In genomic region chr17:34712951-34713350, GRCm38 (mm10) we compare ENCODE assay signal across 9 mouse cellular contexts. TPM values are rescaled to one million over a fixed set of nuclear protein-coding genes. Genes with fewer than 3 reads are reported as not detected.
DNase-seq lines count a peak whose midpoint lies in the region; ATAC-seq lines count a peak whose summit lies in the region.
"Had no signal": no experiment of that assay in that cellular context is flagged by ENCODE, and none has a peak within 500 bp of the region (broad histone marks: within the 10 kb centered on the region; RNA-seq: fewer than 3 reads in every experiment).

No protein-coding gene starts in this region.

- no peak overlapping the region for H3K4me2 ChIP-seq in midbrain, embryonic 13.5 days (replicated peaks)
- no peak overlapping the region for H3K4me2 ChIP-seq in intestine, embryonic 16.5 days (ENCODE audit: low read depth, low read length)
- H3K4me2 ChIP-seq: embryonic facial prominence, embryonic 15.5 days had no signal

- no peak overlapping the region for H3K9ac ChIP-seq in midbrain, embryonic 13.5 days (replicated peaks)
- no peak overlapping the region for H3K9ac ChIP-seq in intestine, embryonic 16.5 days (ENCODE audit: low read depth, low read length)
- H3K9ac ChIP-seq: embryonic facial prominence, embryonic 15.5 days had no signal

- H3K4me1 ChIP-seq in midbrain, embryonic 10.5 days, result no peaks in the 10 kb centered on the region
- H3K4me1 ChIP-seq in midbrain, embryonic 13.5 days (replicated peaks), result no peaks in the 10 kb centered on the region
- H3K4me1 ChIP-seq in intestine, embryonic 16.5 days (ENCODE audit: control insufficient read depth, insufficient read depth, low read length), result no peaks in the 10 kb centered on the region
- H3K4me1 ChIP-seq in limb, embryonic 10.5 days, result no peaks in the 10 kb centered on the region
- H3K4me1 ChIP-seq: embryonic facial prominence, embryonic 15.5 days had no signal

- no peak for ATAC-seq in midbrain, embryonic 13.5 days
- peak; percentile 40; the same call in 1 of the 2 replicates for ATAC-seq in intestine, embryonic 16.5 days
- no peak for ATAC-seq in erythroid progenitor cell, adult 5-6 weeks (replicated peaks; ENCODE audit: low FRiP score, poor library complexity, severe bottlenecking)

- H3K4me3 ChIP-seq in midbrain, embryonic 10.5 days, result no peak overlapping the region
- no peak overlapping the region for H3K4me3 ChIP-seq in midbrain, embryonic 13.5 days (replicated peaks)
- no peak overlapping the region for H3K4me3 ChIP-seq in intestine, embryonic 16.5 days (ENCODE audit: low read length)
- no peak overlapping the region for H3K4me3 ChIP-seq in limb, embryonic 10.5 days
- H3K4me3 ChIP-seq: embryonic facial prominence, embryonic 15.5 days had no signal

- H3K9me3 ChIP-seq in midbrain, embryonic 10.5 days (replicated peaks), result no peaks in the 10 kb centered on the region
- no peaks in the 10 kb centered on the region for H3K9me3 ChIP-seq in midbrain, embryonic 13.5 days
- H3K9me3 ChIP-seq in intestine, embryonic 16.5 days (ENCODE audit: control insufficient read depth, low read length), result no peaks in the 10 kb centered on the region
- H3K9me3 ChIP-seq in limb, embryonic 10.5 days (replicated peaks), result no peaks in the 10 kb centered on the region
- H3K9me3 ChIP-seq: embryonic facial prominence, embryonic 15.5 days had no signal

- no peaks in the 10 kb centered on the region for H3K27me3 ChIP-seq in midbrain, embryonic 10.5 days (ENCODE audit: low read depth, poor library complexity, severe bottlenecking)
- H3K27me3 ChIP-seq in midbrain, embryonic 13.5 days, result no peaks in the 10 kb centered on the region
- no peaks in the 10 kb centered on the region for H3K27me3 ChIP-seq in intestine, embryonic 16.5 days (replicated peaks; ENCODE audit: control insufficient read depth, insufficient read depth, low read length)
- no peaks in the 10 kb centered on the region for H3K27me3 ChIP-seq in limb, embryonic 10.5 days (ENCODE audit: low read depth, poor library complexity, severe bottlenecking)
- H3K27me3 ChIP-seq: embryonic facial prominence, embryonic 15.5 days had no signal

- 51% methylated on average over 6 of the region's 6 CpGs for WGBS in midbrain, embryonic 10.5 days
- 44% methylated on average over 6 of the region's 6 CpGs for WGBS in midbrain, embryonic 13.5 days
- 47% methylated on average over 6 of the region's 6 CpGs for WGBS in intestine, embryonic 16.5 days
- WGBS in limb, embryonic 10.5 days, result 51% methylated on average over 6 of the region's 6 CpGs

- H3K36me3 ChIP-seq in midbrain, embryonic 10.5 days, result no peaks in the 10 kb centered on the region
- H3K36me3 ChIP-seq in midbrain, embryonic 13.5 days, result no peaks in the 10 kb centered on the region
- H3K36me3 ChIP-seq in intestine, embryonic 16.5 days (ENCODE audit: control insufficient read depth, insufficient read depth, low read length), result no peaks in the 10 kb centered on the region
- H3K36me3 ChIP-seq in limb, embryonic 10.5 days, result no peaks in the 10 kb centered on the region
- H3K36me3 ChIP-seq: embryonic facial prominence, embryonic 15.5 days had no signal

- no peak overlapping the region for H3K27ac ChIP-seq in midbrain, embryonic 10.5 days (replicated peaks)
- no peak overlapping the region for H3K27ac ChIP-seq in midbrain, embryonic 13.5 days
- no peak overlapping the region for H3K27ac ChIP-seq in intestine, embryonic 16.5 days (ENCODE audit: low read length)
- H3K27ac ChIP-seq in limb, embryonic 10.5 days, result no peak overlapping the region
- H3K27ac ChIP-seq: embryonic facial prominence, embryonic 15.5 days had no signal

- peak; percentile 40 for DNase-seq in midbrain, embryonic 10.5 days (ENCODE audit: low spot score)
- peak; percentile 84 for DNase-seq in adrenal gland, adult 2 months
- peak; percentile 33 for DNase-seq in embryo, embryonic 9.5 days (ENCODE audit: extremely low spot score)
- DNase-seq in limb, embryonic 10.5 days (ENCODE audit: low spot score), result peak; percentile 47
- peak; percentile 62 for DNase-seq in retina, postnatal 1 day

RNA-seq across cellular contexts. Expression of gene C4b, which starts 30.7 kb away (rescaled TPM):
- not detected in 2 replicates for polyA plus RNA-seq in midbrain, embryonic 10.5 days (2016; fragmentation: Nextera tagmentation; extraction: Ambion mirVana)
- not detected in 2 replicates for polyA plus RNA-seq in midbrain, embryonic 13.5 days (2015; fragmentation: Nextera tagmentation; extraction: Ambion mirVana)
- total RNA-seq in adrenal gland, adult 2 months (2021), result 100 to 1,000 TPM; 121 to 181 TPM
- polyA plus RNA-seq in adrenal gland, adult 2 months (2012; rRNA removed), result 48.1 and 51.4 TPM in 2 replicates
- polyA plus RNA-seq in intestine, embryonic 16.5 days (2015; fragmentation: Nextera tagmentation; extraction: Ambion mirVana), result 0.83 and 0.92 TPM in 2 replicates
- polyA plus RNA-seq in limb, embryonic 10.5 days (2016; fragmentation: Nextera tagmentation; extraction: Ambion mirVana), result not detected in 2 replicates
- total RNA-seq in erythroid progenitor cell, adult 5-6 weeks (2015; ENCODE audit: low replicate concordance), result 0.36 TPM in 1 of 2 replicates, not detected in the other
- under 0.01 and 2.1 TPM in 2 replicates for total RNA-seq in erythroid progenitor cell, adult 5-6 weeks (2017; ENCODE audit: low replicate concordance)

RNA-seq across cellular contexts. Expression of gene Tnxb, which starts 42.6 kb away (rescaled TPM):
- not detected in 2 replicates for polyA plus RNA-seq in midbrain, embryonic 10.5 days (2016; fragmentation: Nextera tagmentation; extraction: Ambion mirVana)
- 0.08 and 0.10 TPM in 2 replicates for polyA plus RNA-seq in midbrain, embryonic 13.5 days (2015; fragmentation: Nextera tagmentation; extraction: Ambion mirVana)
- 10 to 100 TPM; 20.2 to 30.1 TPM for total RNA-seq in adrenal gland, adult 2 months (2021)
- 23.4 and 23.6 TPM in 2 replicates for polyA plus RNA-seq in adrenal gland, adult 2 months (2012; rRNA removed)
- 1.1 TPM in 2 replicates for polyA plus RNA-seq in intestine, embryonic 16.5 days (2015; fragmentation: Nextera tagmentation; extraction: Ambion mirVana)
- not detected in 2 replicates for polyA plus RNA-seq in limb, embryonic 10.5 days (2016; fragmentation: Nextera tagmentation; extraction: Ambion mirVana)
- not detected in 2 replicates for total RNA-seq in erythroid progenitor cell, adult 5-6 weeks (2015; ENCODE audit: low replicate concordance)
- not detected in 2 replicates for total RNA-seq in erythroid progenitor cell, adult 5-6 weeks (2017; ENCODE audit: low replicate concordance)

Comparison
In these comparisons a context has a peak if more than half of its experiments do, and no peak if none do; other contexts are left out.
1. DNase-seq: peak in every context shown above with its lines; median percentile 84 in adrenal gland, adult 2 months; 62 in retina, postnatal 1 day; 47 in limb, embryonic 10.5 days; 40 in midbrain, embryonic 10.5 days; 33 in embryo, embryonic 9.5 days.
2. RNA of gene C4b, which starts 30.7 kb away (polyA plus RNA-seq): 48.1 to 51.4 TPM in adrenal gland, adult 2 months; 0.83 to 0.92 TPM in intestine, embryonic 16.5 days, not detected in midbrain, embryonic 10.5 days, not detected in midbrain, embryonic 13.5 days and not detected in limb, embryonic 10.5 days; every median in the first group is over 10 times any median in the second.
3. RNA of gene Tnxb, which starts 42.6 kb away (polyA plus RNA-seq): 23.4 to 23.6 TPM in adrenal gland, adult 2 months; 1.1 TPM in intestine, embryonic 16.5 days, 0.08 to 0.10 TPM in midbrain, embryonic 13.5 days, not detected in limb, embryonic 10.5 days and not detected in midbrain, embryonic 10.5 days; every median in the first group is over 10 times any median in the second.